Mouse (Mus musculus): ENCODE measurements at regions not wholly inside any gene's neighbourhood (a gene's known extent, or its start where the extent isn't known, plus 50 kb on each side); places are given as distances from the start of the nearest gene placed in this dataset.

DNA sequence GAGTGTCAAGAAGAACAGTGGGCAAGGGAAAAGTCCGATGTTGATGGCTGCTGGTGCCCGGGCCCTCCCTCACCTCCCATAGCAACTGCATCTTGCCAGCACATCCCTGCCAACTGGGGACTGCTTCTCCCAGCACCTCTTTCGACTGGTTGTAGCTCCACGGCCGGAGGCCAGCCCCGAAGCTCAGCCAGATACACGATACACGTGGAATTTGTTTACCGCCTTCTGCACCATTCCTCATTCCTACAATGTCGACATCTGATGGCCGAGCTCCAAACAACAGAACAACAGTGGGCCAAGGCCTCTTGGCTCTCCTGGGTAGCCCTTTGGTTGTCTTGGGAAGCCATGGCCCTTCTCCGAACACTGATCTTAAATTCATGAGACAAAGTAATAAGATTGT lies 965.1 kb downstream of the 4930447A16Rik start:
- TF ChIP-seq POLR2A (IDR thresholded peaks at IDR 0.05; ENCODE audit: low read depth, low read length) (no peak), CTCF (conservative IDR thresholded peaks at IDR 0.05; ENCODE audit: insufficient read depth, insufficient read length, low read depth, low read length) (no peak)
